Mouse (Mus musculus) E14TG2a.4 (cell line): Measurements from ENCODE around the gene Anks1b.

Experiments used
- H3K27me3 ChIP-seq: 2 replicates; pipeline ENCODE4 v1.6.1; 2014; ENCODE audit warnings: low read length, control low read depth; ENCODE audit not compliant: insufficient read depth
- H3K36me3 ChIP-seq: 2 replicates; pipeline ENCODE4 v1.6.1; 2014; ENCODE audit warnings: low read length, control low read depth; ENCODE audit not compliant: insufficient read depth
- H3K4me1 ChIP-seq: replicated peaks from 2 replicates; pipeline ENCODE4 v1.6.1; 2014; ENCODE audit warnings: low read depth, low read length, control low read depth
- H3K4me3 ChIP-seq: replicated peaks from 2 replicates; pipeline ENCODE4 v1.5.1; 2014; ENCODE audit warnings: mild to moderate bottlenecking, low read length
- H3K9me3 ChIP-seq: 2 replicates; pipeline ENCODE4 v1.6.1; 2014; ENCODE audit warnings: low read length, control low read depth
- CTCF ChIP-seq: conservative IDR thresholded peaks from 2 replicates; pipeline ENCODE4 v1.5.1; 2014; ENCODE audit warnings: low read length
- NANOG ChIP-seq: IDR thresholded peaks from 2 replicates; pipeline ENCODE4 v1.6.1; 2014; ENCODE audit warnings: borderline replicate concordance, low read length, mixed read lengths
- POU5F1 ChIP-seq: IDR thresholded peaks from 2 replicates; pipeline ENCODE4 v1.6.1; 2014; ENCODE audit warnings: low read length, borderline replicate concordance

The Anks1b gene

DNA sequence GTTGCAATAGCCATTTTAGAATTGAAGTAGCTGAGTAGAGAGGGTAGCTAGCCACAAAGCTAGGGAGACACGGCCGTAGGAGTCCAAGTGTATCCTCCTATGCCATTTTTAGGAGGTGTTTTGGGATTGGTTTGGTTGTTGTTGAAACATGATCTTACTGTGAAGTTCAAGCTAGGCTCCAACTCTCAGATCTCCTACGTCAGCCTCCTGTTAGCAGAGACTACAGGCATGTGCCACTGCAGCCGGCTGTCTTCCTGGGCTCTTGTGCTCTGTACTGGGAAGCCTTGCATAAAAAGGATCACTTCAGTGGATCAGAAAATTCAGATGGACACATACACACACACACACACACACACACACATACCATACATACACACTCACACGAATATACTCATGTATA lies 1059.8 kb downstream of the Anks1b start:
- no peaks in the 10 kb centered on the region for H3K4me1 ChIP-seq
- no peaks in the 10 kb centered on the region for H3K27me3 ChIP-seq
- H3K4me3 ChIP-seq: no peak overlapping the region
- H3K36me3 ChIP-seq: no peaks in the 10 kb centered on the region
- no peak for TF ChIP-seq NANOG
- no peak for TF ChIP-seq CTCF
- TF ChIP-seq POU5F1: no peak
- no peaks in the 10 kb centered on the region for H3K9me3 ChIP-seq

DNA sequence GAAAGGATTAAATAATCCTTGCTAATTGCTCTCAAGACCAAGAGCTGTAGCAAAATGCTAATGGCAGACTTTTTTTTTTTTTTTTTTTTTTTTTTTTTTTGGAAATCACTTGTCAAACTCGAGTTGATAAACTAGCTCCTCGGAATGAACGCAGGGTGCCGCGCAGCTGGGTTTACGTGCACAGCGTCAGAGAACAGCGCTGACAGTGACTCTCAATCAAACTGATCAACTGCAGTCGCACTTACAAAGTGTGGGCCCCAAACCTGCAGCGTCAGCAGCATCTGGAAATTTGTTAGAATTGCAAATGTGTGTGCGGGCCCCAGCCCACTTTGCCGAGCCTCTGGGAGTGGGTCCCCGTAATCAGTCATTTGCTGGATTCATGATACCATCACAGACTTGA lies 1061.4 kb downstream of the Anks1b start:
- TF ChIP-seq POU5F1: no peak
- no peak for TF ChIP-seq NANOG
- TF ChIP-seq CTCF: no peak
- Histone ChIP-seq H3K27me3 (no peaks in the 10 kb centered on the region), H3K9me3 (no peaks in the 10 kb centered on the region), H3K36me3 (no peaks in the 10 kb centered on the region), H3K4me3 (no peak overlapping the region), H3K4me1 (peaks cover 5% of the 10 kb centered on the region)

DNA sequence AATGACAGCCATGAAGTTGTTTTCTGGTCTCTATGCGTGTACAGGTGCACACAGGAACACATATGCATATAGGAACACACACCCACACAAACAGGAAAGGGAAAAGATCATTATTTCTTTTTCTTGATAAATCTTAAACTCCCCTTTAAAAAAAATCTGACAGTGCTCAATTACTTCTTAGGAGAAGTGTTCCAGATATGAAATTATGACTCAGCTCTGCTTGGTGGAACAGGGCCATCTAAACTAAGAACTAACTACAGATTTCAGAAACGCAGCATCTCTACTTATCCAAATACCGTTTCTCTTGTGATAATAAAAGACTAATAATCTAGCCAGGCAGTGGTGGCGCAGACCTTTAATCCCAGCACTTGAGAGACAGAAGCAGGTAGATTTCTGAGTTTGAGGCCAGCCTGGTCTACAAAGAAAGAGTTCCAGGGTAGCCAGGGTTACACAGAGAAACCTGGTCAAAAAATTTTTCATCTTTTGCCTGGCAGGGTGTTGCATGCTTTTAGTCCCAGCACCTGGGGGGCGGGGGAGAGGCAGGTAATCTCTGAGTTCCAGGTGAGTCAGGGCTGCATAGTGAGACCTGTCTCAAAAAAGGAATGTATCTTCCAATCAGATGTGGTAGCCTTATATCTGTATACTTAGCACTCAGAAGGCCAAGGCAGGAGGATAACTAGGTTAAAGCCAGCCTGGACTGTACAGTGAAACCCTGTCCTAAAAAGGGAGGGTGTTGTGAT lies 1064.6 kb downstream of the Anks1b start:
- no peak overlapping the region for H3K4me3 ChIP-seq
- H3K4me1 ChIP-seq: peaks cover 5% of the 10 kb centered on the region
- TF ChIP-seq CTCF (no peak), POU5F1 (no peak), NANOG (no peak)
- no peaks in the 10 kb centered on the region for H3K36me3 ChIP-seq
- H3K9me3 ChIP-seq: no peaks in the 10 kb centered on the region; the same call in 1 of the 2 replicates
- H3K27me3 ChIP-seq: peaks cover 3% of the 10 kb centered on the region; the same call in 1 of the 2 replicates

GRCm38 (mm10) chr10:90940521-90941520 lies 1067.5 kb downstream of the Anks1b start:
- Histone ChIP-seq H3K4me3 (no peak overlapping the region), H3K9me3 (no peaks in the 10 kb centered on the region; the same call in 1 of the 2 replicates), H3K4me1 (peaks cover 5% of the 10 kb centered on the region), H3K36me3 (no peaks in the 10 kb centered on the region), H3K27me3 (peaks cover 3% of the 10 kb centered on the region; the same call in 1 of the 2 replicates)
- TF ChIP-seq CTCF (no peak), NANOG (no peak), POU5F1 (no peak)

DNA sequence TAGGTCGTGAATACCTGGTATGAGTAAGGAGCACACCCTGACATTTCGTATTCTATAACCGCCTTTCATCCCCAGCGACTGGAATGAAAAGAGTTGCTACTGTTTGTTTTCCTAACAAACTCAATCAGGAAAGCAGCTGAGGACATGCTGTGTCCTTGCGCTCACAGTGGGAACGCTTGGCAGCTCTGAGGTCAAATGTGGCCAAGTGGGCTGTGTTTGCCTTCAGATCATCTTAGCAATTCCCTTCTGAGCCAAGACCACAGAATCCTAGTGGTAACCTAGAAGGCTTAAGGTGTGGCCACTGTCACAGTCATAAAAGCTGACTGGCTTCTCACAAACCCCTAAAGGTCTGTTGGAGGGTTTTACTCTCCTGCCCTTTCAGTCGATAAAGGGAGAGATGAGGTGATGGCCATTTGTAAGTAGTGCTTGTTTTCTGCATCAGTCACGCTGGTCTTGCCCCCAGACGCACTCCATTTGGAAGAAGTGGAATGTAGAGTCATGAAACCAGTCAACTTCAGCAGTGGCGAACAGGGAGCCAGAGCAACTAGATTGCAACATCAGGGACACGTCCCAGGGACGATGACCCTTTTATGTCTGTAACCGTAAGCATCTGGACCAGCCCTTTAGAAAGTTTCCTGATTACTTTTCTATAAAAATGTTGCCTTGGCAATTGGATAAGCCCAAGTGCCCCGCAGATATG lies 1068.8 kb downstream of the Anks1b start:
- Histone ChIP-seq H3K9me3 (no peaks in the 10 kb centered on the region; the same call in 1 of the 2 replicates), H3K27me3 (peaks cover 6% of the 10 kb centered on the region; the same call in 1 of the 2 replicates), H3K4me1 (peaks cover 5% of the 10 kb centered on the region), H3K36me3 (no peaks in the 10 kb centered on the region), H3K4me3 (no peak overlapping the region)
- TF ChIP-seq POU5F1 (no peak), NANOG (no peak), CTCF (no peak)

DNA sequence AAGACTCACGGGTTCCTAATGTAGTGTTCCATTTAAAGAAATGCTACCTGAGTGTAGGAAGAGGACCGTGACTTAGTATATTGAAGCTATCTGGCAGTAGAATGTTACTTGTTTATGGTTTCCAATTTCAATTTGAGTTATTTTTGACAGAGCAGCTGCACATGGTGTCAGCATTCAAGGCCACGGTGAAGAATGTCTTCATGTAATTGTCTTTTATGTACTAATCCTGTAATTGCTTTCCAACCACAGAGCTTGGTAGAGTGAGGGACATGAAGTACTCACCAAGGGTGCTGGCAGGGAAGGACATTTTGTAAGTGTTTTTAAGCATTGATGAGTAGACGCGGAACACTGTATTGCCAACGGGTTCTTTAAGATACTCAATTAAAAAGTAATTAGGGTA lies 1073.7 kb downstream of the Anks1b start:
- Histone ChIP-seq H3K4me3 (no peak overlapping the region), H3K36me3 (no peaks in the 10 kb centered on the region), H3K4me1 (no peaks in the 10 kb centered on the region), H3K27me3 (peaks cover 19% of the 10 kb centered on the region), H3K9me3 (no peaks in the 10 kb centered on the region; the same call in 1 of the 2 replicates)
- TF ChIP-seq NANOG: no peak
- no peak for TF ChIP-seq POU5F1
- no peak for TF ChIP-seq CTCF

DNA sequence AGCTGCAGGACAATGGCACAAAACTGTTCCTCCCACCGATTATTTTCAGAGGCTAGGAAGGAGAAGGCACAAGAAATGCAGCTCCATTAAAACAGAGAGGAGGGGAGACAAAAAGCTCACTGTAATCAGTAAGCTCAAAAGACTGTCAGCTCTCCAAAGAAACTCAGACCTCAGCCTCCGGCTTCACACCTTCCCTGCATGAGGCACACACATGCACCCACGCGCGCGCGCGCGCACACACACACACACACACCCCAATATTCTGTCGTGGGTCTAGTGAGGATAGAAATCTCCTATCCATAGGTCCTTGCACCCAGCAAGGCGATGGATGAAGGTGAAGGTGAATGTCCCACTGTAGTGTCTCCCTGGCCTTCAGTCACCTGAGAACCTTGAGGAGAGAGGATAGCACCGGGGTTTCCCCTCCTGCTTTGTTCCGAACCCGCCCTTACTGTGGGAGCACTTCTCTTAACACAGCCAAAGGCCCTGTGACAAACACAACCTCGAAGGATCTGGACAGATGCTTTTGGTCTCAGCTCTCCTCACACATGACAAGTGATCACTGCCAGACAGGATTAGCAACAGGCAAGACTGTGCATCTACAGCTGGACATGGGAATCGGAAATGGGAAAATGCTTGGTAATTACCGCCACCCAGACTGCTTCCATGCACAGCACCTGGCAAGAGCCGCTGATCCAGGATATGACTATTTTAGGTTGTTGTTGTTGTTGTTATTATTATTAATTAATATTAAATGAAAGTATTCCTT lies 1074.5 kb downstream of the Anks1b start:
- TF ChIP-seq CTCF (no peak), POU5F1 (no peak), NANOG (no peak)
- H3K9me3 ChIP-seq: no peaks in the 10 kb centered on the region
- no peak overlapping the region for H3K4me3 ChIP-seq
- H3K27me3 ChIP-seq: peaks cover 19% of the 10 kb centered on the region
- H3K4me1 ChIP-seq: no peaks in the 10 kb centered on the region
- no peaks in the 10 kb centered on the region for H3K36me3 ChIP-seq
